Mouse (Mus musculus) cerebellum, adult 11 months (tissue): ENCODE results near the gene Spata9.

Experiments
- DNase-seq: peaks from one replicate; pipeline ENCODE4 v3.0.0; 2022

Gene Spata9

GRCm38 (mm10) chr13:75992169-75993028 is 25.4 kb downstream of the Spata9 start:
- DNase-seq: no peak

- no peak for DNase-seq
Observed at GRCm38 (mm10) chr13:76003272-76003671, 36.3 kb downstream of the Spata9 start.

GRCm38 (mm10) chr13:76014511-76014910 is 47.6 kb downstream of the Spata9 start:
- DNase-seq: no peak

- DNase-seq: no peak
Observed at GRCm38 (mm10) chr13:76017465-76017864, 50.5 kb downstream of the Spata9 start.

- peak; percentile 94 for DNase-seq
Observed at GRCm38 (mm10) chr13:76017974-76018843, 51.3 kb downstream of the Spata9 start, which contains the start of gene Rfesd. Gene Rfesd, minus strand, starts transcription at chr13:76018719.

- DNase-seq: no peak
Observed at GRCm38 (mm10) chr13:76018844-76019400, 52.0 kb downstream of the Spata9 start.

- DNase-seq: no peak
Observed at GRCm38 (mm10) chr13:76021782-76022181, 54.8 kb downstream of the Spata9 start.

GRCm38 (mm10) chr13:76024588-76024987 is 57.6 kb downstream of the Spata9 start:
- no peak for DNase-seq

GRCm38 (mm10) chr13:76042455-76042854 is 75.5 kb downstream of the Spata9 start:
- no peak for DNase-seq

- no peak for DNase-seq
Observed at GRCm38 (mm10) chr13:76044971-76045370, 78.0 kb downstream of the Spata9 start.
